Mouse (Mus musculus) liver, embryonic 16.5 days (tissue): ENCODE measurements at regions not wholly inside any gene's neighbourhood (a gene's known extent, or its start where the extent isn't known, plus 50 kb on each side); places are given as distances from the start of the nearest gene placed in this dataset.

Source experiments
- ATAC-seq: fragments of 200-750 bp; cut with Nextera tagmentation; 2 replicates; pipeline ENCODE4 v1.8.0; 2017; ENCODE audit warnings: low read depth, mild to moderate bottlenecking, moderate number of reproducible peaks, moderate library complexity
- H3K27ac ChIP-seq: fragments of 300-500 bp; sonication (generic); 2 replicates; pipeline ENCODE4 v1.5.1; 2014; ENCODE audit warnings: mild to moderate bottlenecking, low read length
- H3K27me3 ChIP-seq: fragments of 300-500 bp; sonication (generic); 2 replicates; pipeline ENCODE4 v1.6.1; 2014; ENCODE audit warnings: low read depth, low read length, mixed read lengths; ENCODE audit not compliant: control insufficient read depth, insufficient read depth
- H3K36me3 ChIP-seq: fragments of 300-500 bp; sonication (generic); 2 replicates; pipeline ENCODE4 v1.6.1; 2014; ENCODE audit warnings: mild to moderate bottlenecking; ENCODE audit not compliant: control insufficient read depth, insufficient read depth
- H3K4me1 ChIP-seq: fragments of 300-500 bp; sonication (generic); 2 replicates; pipeline ENCODE4 v1.6.1; 2014; ENCODE audit warnings: low read depth, low read length, mixed read lengths; ENCODE audit not compliant: control insufficient read depth
- H3K4me2 ChIP-seq: fragments of 300-500 bp; sonication (generic); 2 replicates; pipeline ENCODE4 v1.6.1; 2014; ENCODE audit warnings: low read depth, low read length, mixed read lengths
- H3K4me3 ChIP-seq: fragments of 300-500 bp; sonication (generic); 2 replicates; pipeline ENCODE4 v1.5.1; 2014; ENCODE audit warnings: low read depth, mild to moderate bottlenecking, low read length
- H3K9ac ChIP-seq: fragments of 300-500 bp; sonication (generic); 2 replicates; pipeline ENCODE4 v1.6.1; 2014; ENCODE audit warnings: low read depth, low read length
- H3K9me3 ChIP-seq: fragments of 300-500 bp; sonication (generic); replicated peaks from 2 replicates; pipeline ENCODE4 v1.6.1; 2016; ENCODE audit warnings: low read length; ENCODE audit not compliant: control insufficient read depth
- WGBS: fragments of 180-500 bp; shearing (Covaris S2); extraction: QIAGEN DNeasy Blood & Tissue Kit; methylation state at CpG from one replicate; pipeline ENCODE4 v1.1.7; 2014; ENCODE audit not compliant: insufficient replicate concordance; 5-methylcytosine and 5-hydroxymethylcytosine counted together

DNA sequence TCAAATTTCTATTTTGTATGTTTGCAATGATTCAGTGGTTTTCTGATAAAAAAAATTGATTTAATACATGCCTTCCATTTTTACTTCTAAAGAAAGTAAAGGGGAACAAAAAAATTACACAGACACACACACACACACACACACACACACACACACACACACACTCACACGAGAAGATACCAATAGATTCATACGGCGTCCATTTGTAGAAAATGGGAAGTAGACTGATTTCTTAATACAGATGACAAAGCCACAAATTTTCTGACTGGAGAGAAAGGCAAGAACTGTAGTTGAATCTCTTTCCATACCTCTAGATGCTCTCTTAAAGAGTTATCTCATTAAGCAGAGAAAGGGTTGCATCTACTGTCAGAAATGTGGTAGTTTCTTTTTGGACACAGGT is 424.9 kb upstream of the Dcn start:
- no peaks in the 10 kb centered on the region for H3K27me3 ChIP-seq
- H3K27ac ChIP-seq, result no peak overlapping the region
- no peak for ATAC-seq
- 43% methylated on average over 3 of the region's 3 CpGs for whole genome bisulfite sequencing
- H3K36me3 ChIP-seq, result no peaks in the 10 kb centered on the region
- H3K9ac ChIP-seq, result no peak overlapping the region
- no peak overlapping the region for H3K4me2 ChIP-seq
- H3K4me1 ChIP-seq, result no peaks in the 10 kb centered on the region
- H3K4me3 ChIP-seq, result no peak overlapping the region
- H3K9me3 ChIP-seq, result no peaks in the 10 kb centered on the region

- Histone ChIP-seq H3K9ac (no peak overlapping the region), H3K4me1 (no peaks in the 10 kb centered on the region), H3K36me3 (no peaks in the 10 kb centered on the region), H3K4me2 (no peak overlapping the region), H3K4me3 (no peak overlapping the region), H3K9me3 (no peaks in the 10 kb centered on the region), H3K27ac (no peak overlapping the region), H3K27me3 (no peaks in the 10 kb centered on the region)
- WGBS, result 72% methylated on average over 3 of the region's 3 CpGs
- no peak for ATAC-seq
Measured at GRCm38 (mm10) chr10:97061961-97062360, 417.4 kb upstream of the Dcn start.

DNA sequence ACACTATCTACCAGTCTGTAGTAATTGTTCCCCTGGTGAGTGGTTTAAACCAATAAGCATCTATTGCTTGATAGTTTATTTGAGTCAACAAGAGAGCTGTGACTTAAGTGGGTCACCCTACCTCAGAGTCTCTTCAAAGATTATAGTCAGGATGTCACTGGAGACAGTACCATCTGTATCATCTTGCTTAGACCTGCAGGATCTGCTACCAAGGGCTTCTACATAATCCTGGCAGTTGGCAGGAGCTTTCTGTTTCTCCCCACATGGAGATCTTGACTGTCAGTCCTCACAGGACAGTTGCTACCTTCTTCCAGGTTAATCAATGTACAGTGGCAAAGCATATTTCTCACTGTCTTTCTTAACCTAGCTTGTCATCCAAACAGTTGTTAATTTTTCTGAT is 414.9 kb upstream of the Dcn start:
- no peaks in the 10 kb centered on the region for H3K27me3 ChIP-seq
- H3K36me3 ChIP-seq, result no peaks in the 10 kb centered on the region
- no peak overlapping the region for H3K4me2 ChIP-seq

GRCm38 (mm10) chr10:97078022-97078473 is 401.4 kb upstream of the Dcn start:
- Histone ChIP-seq H3K9me3 (no peaks in the 10 kb centered on the region), H3K4me2 (no peak overlapping the region), H3K36me3 (no peaks in the 10 kb centered on the region), H3K9ac (no peak overlapping the region), H3K4me3 (no peak overlapping the region), H3K4me1 (no peaks in the 10 kb centered on the region), H3K27ac (no peak overlapping the region), H3K27me3 (no peaks in the 10 kb centered on the region)
- ATAC-seq, result no peak
- WGBS, result 68% methylated on average over 5 of the region's 5 CpGs

More for the DNA sequence above, 414.9 kb upstream of the Dcn start:
- no peak overlapping the region for H3K27ac ChIP-seq
- no peak overlapping the region for H3K9ac ChIP-seq
- H3K4me3 ChIP-seq, result no peak overlapping the region
- no peaks in the 10 kb centered on the region for H3K9me3 ChIP-seq
- no peaks in the 10 kb centered on the region for H3K4me1 ChIP-seq
- ATAC-seq, result no peak

- no peak for ATAC-seq
- H3K9me3 ChIP-seq, result no peaks in the 10 kb centered on the region
- H3K4me1 ChIP-seq, result no peaks in the 10 kb centered on the region
- H3K4me3 ChIP-seq, result no peak overlapping the region
- no peaks in the 10 kb centered on the region for H3K27me3 ChIP-seq
- H3K4me2 ChIP-seq, result no peak overlapping the region
- no peak overlapping the region for H3K9ac ChIP-seq
- H3K36me3 ChIP-seq, result no peaks in the 10 kb centered on the region
- WGBS, result 71% methylated on average over 6 of the region's 6 CpGs
- no peak overlapping the region for H3K27ac ChIP-seq
Measured at GRCm38 (mm10) chr10:97079575-97079974, 399.8 kb upstream of the Dcn start.

GRCm38 (mm10) chr10:97087286-97087685 is 392.1 kb upstream of the Dcn start:
- Histone ChIP-seq H3K36me3 (no peaks in the 10 kb centered on the region), H3K4me3 (no peak overlapping the region), H3K9me3 (no peaks in the 10 kb centered on the region), H3K9ac (no peak overlapping the region), H3K27me3 (no peaks in the 10 kb centered on the region), H3K27ac (no peak overlapping the region), H3K4me2 (no peak overlapping the region), H3K4me1 (no peaks in the 10 kb centered on the region)
- ATAC-seq, result no peak
- WGBS, result 63% methylated on average over 5 of the region's 5 CpGs

DNA sequence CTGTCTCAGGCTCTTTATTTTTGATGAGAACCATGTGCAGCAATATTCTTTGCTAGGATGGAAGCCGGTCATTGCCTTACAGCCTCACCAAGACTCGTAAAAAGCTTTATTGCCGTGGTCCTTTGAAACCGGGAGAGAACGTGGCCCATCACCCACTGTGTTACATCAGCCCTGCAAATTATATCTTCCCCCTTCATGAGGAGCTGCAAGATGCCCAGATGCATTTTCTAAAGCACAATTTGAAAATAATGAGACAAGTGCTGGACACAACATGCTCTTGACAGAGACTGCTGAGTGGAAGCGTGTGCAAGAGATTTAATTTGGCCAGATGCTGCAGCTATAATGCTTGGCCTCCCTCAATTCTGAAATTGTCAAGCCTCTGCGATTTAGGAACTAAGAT is 389.2 kb upstream of the Dcn start:
- Histone ChIP-seq H3K4me1 (no peaks in the 10 kb centered on the region), H3K4me2 (no peak overlapping the region), H3K9me3 (no peaks in the 10 kb centered on the region), H3K4me3 (no peak overlapping the region), H3K27ac (no peak overlapping the region), H3K9ac (no peak overlapping the region), H3K27me3 (no peaks in the 10 kb centered on the region), H3K36me3 (no peaks in the 10 kb centered on the region)
- WGBS, result 63% methylated on average over 7 of the region's 7 CpGs
- no peak for ATAC-seq

GRCm38 (mm10) chr10:97093886-97094285 is 385.5 kb upstream of the Dcn start:
- no peak overlapping the region for H3K4me2 ChIP-seq
- H3K4me1 ChIP-seq, result no peaks in the 10 kb centered on the region
- no peak for ATAC-seq
- H3K9ac ChIP-seq, result no peak overlapping the region
- no peaks in the 10 kb centered on the region for H3K36me3 ChIP-seq
- WGBS, result 33% methylated on average over 3 of the region's 3 CpGs
- no peaks in the 10 kb centered on the region for H3K27me3 ChIP-seq
- H3K4me3 ChIP-seq, result no peak overlapping the region
- H3K9me3 ChIP-seq, result no peaks in the 10 kb centered on the region
- no peak overlapping the region for H3K27ac ChIP-seq

- no peak for ATAC-seq
- WGBS, result 65% methylated on average over 3 of the region's 3 CpGs
- Histone ChIP-seq H3K4me2 (no peak overlapping the region), H3K4me1 (no peaks in the 10 kb centered on the region), H3K9ac (no peak overlapping the region), H3K9me3 (no peaks in the 10 kb centered on the region), H3K4me3 (no peak overlapping the region), H3K27ac (no peak overlapping the region), H3K36me3 (no peaks in the 10 kb centered on the region), H3K27me3 (no peaks in the 10 kb centered on the region)
Measured at GRCm38 (mm10) chr10:97114501-97114900, 364.9 kb upstream of the Dcn start.

GRCm38 (mm10) chr10:97122693-97123092 is 356.7 kb upstream of the Dcn start:
- H3K9me3 ChIP-seq, result no peaks in the 10 kb centered on the region
- H3K27ac ChIP-seq, result no peak overlapping the region
- H3K4me2 ChIP-seq, result no peak overlapping the region
- no peak overlapping the region for H3K9ac ChIP-seq
- WGBS, result 63% methylated on average over 1 of the region's 1 CpGs
- H3K36me3 ChIP-seq, result no peaks in the 10 kb centered on the region
- H3K4me3 ChIP-seq, result no peak overlapping the region
- H3K27me3 ChIP-seq, result no peaks in the 10 kb centered on the region
- no peak for ATAC-seq
- no peaks in the 10 kb centered on the region for H3K4me1 ChIP-seq
